Mouse (Mus musculus) liver, postnatal 0 days (tissue): ENCODE results near the gene Dnm3.

ENCODE experiments used
- CTCF ChIP-seq: sonication (generic); IDR thresholded peaks from 2 replicates; pipeline ENCODE4 v1.5.1; 2016; ENCODE audit warnings: antibody characterized with exemption, low read depth
- EP300 ChIP-seq: IDR thresholded peaks from 2 replicates; pipeline ENCODE4 v1.6.1; 2016; ENCODE audit warnings: antibody characterized with exemption, low read depth, mild to moderate bottlenecking

DNA sequence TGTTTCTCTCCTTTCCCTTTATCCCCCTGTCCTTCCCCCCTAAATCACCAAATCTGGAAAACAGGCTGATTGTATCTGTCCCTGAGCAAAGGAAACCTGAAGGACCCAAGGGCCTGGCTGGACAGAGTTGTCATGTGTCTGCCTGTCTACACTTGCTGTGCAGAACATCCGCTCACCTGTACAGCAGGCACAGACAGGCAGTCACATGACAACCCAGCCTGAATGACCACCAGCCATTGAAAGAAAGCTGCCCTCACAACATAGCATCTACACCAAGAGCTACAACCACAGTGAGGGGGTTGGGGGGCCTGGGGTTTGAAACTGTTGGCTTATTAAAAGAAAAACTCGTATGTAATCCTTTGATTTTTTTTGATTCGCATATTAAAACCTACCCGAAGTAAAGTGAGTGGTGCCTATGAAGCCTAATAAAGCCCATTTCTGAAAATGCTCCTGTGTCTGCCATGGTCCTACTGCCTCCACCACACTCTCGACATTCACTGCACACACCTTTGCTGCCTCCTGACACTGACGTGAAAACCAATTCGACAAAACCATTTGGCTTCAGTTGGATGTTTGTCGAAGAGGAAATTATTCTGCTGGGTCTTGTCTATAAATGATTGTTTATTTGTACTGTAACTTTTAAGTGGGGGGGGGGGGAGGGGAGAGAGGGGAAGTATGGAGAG, 254.4 kb downstream of the Dnm3 start:
- TF ChIP-seq CTCF (no peak), EP300 (no peak)
